Mouse (Mus musculus) layer of hippocampus, adult 11-12 months (tissue): ENCODE measurements at regions not wholly inside any gene's neighbourhood (a gene's known extent, or its start where the extent isn't known, plus 50 kb on each side); places are given as distances from the start of the nearest gene placed in this dataset.

Experiments
- DNase-seq: peaks from one replicate; pipeline ENCODE4 v3.0.0; 2022; ENCODE audit warnings: low spot score

GRCm38 (mm10) chr6:147315207-147315606 lies 51.2 kb upstream of the Pthlh start:
- no peak for DNase-seq
